In genomic region chr6:139325226-139325625, GRCm38 (mm10) we compare ENCODE assay signal across 31 mouse cellular contexts.
"Had no signal": no experiment of that assay in that cellular context is flagged by ENCODE, and none has a peak within 500 bp of the region (broad histone marks: within the 10 kb centered on the region; RNA-seq: fewer than 3 reads in every experiment).

No protein-coding gene starts in this region.

- ATAC-seq: liver, embryonic 12.5 days; liver, postnatal 0 days; lung, postnatal 0 days; midbrain, embryonic 13.5 days; midbrain, embryonic 15.5 days; midbrain, embryonic 16.5 days had no signal

- DNase-seq: left cerebral cortex, postnatal 4 days; liver; liver, embryonic 13.5 days; liver, postnatal 0 days; lung, adult 18-20 months; lung, adult 2 months; lung, embryonic 14.5 days; lung, postnatal 10 days; lung, postnatal 14 days; lung, postnatal 36 days; lung, postnatal 4 days; midbrain, embryonic 14.5 days had no signal

- H3K4me3 ChIP-seq: limb, embryonic 10.5 days; limb, embryonic 12.5 days; limb, embryonic 13.5 days; limb, embryonic 15.5 days; liver, embryonic 12.5 days; liver, embryonic 13.5 days; liver, embryonic 15.5 days; lung, embryonic 15.5 days; megakaryocyte, embryonic 14.5 days; midbrain, embryonic 10.5 days; midbrain, embryonic 12.5 days; midbrain, embryonic 13.5 days; midbrain, embryonic 15.5 days; myocyte had no signal

- H3K4me1 ChIP-seq: limb, embryonic 10.5 days; limb, embryonic 12.5 days; limb, embryonic 13.5 days; limb, embryonic 15.5 days; liver, embryonic 12.5 days; liver, embryonic 13.5 days; liver, embryonic 15.5 days; lung, embryonic 15.5 days; megakaryocyte, embryonic 14.5 days; midbrain, embryonic 10.5 days; midbrain, embryonic 12.5 days; midbrain, embryonic 13.5 days; midbrain, embryonic 15.5 days had no signal

- H3K27ac ChIP-seq: limb, embryonic 10.5 days; limb, embryonic 12.5 days; limb, embryonic 13.5 days; limb, embryonic 15.5 days; liver, embryonic 12.5 days; liver, embryonic 13.5 days; liver, embryonic 14.5 days; liver, embryonic 15.5 days; lung, embryonic 15.5 days; macrophage; midbrain, embryonic 10.5 days; midbrain, embryonic 12.5 days; midbrain, embryonic 13.5 days; midbrain, embryonic 15.5 days had no signal

- H3K9me3 ChIP-seq: limb, embryonic 10.5 days; limb, embryonic 12.5 days; limb, embryonic 13.5 days; limb, embryonic 15.5 days; liver, embryonic 12.5 days; liver, embryonic 13.5 days; liver, embryonic 15.5 days; lung, embryonic 15.5 days; midbrain, embryonic 10.5 days; midbrain, embryonic 12.5 days; midbrain, embryonic 13.5 days; midbrain, embryonic 15.5 days had no signal

- H3K4me2 ChIP-seq: limb, embryonic 12.5 days; limb, embryonic 13.5 days; limb, embryonic 15.5 days; liver, embryonic 11.5 days; liver, embryonic 12.5 days; liver, embryonic 13.5 days; liver, embryonic 15.5 days; lung, embryonic 14.5 days; lung, embryonic 15.5 days; midbrain, embryonic 11.5 days; midbrain, embryonic 12.5 days; midbrain, embryonic 13.5 days; midbrain, embryonic 15.5 days had no signal

- H3K9ac ChIP-seq: limb, embryonic 12.5 days; limb, embryonic 13.5 days; limb, embryonic 15.5 days; liver, embryonic 12.5 days; liver, embryonic 13.5 days; liver, embryonic 14.5 days; liver, embryonic 15.5 days; liver, postnatal 0 days; lung, embryonic 14.5 days; lung, embryonic 15.5 days; midbrain, embryonic 12.5 days; midbrain, embryonic 13.5 days; midbrain, embryonic 15.5 days had no signal

- H3K27me3 ChIP-seq: limb, embryonic 12.5 days; limb, embryonic 13.5 days; limb, embryonic 15.5 days; liver, embryonic 12.5 days; liver, embryonic 13.5 days; liver, embryonic 15.5 days; lung, embryonic 15.5 days; megakaryocyte, embryonic 14.5 days; midbrain, embryonic 12.5 days; midbrain, embryonic 13.5 days; midbrain, embryonic 15.5 days had no signal

- H3K36me3 ChIP-seq: limb, embryonic 10.5 days; limb, embryonic 12.5 days; limb, embryonic 13.5 days; limb, embryonic 15.5 days; liver, embryonic 12.5 days; liver, embryonic 13.5 days; liver, embryonic 15.5 days; lung, embryonic 15.5 days; midbrain, embryonic 10.5 days; midbrain, embryonic 12.5 days; midbrain, embryonic 13.5 days; midbrain, embryonic 15.5 days had no signal
